Mouse (Mus musculus): ENCODE measurements around the gene Ptn.

DNA sequence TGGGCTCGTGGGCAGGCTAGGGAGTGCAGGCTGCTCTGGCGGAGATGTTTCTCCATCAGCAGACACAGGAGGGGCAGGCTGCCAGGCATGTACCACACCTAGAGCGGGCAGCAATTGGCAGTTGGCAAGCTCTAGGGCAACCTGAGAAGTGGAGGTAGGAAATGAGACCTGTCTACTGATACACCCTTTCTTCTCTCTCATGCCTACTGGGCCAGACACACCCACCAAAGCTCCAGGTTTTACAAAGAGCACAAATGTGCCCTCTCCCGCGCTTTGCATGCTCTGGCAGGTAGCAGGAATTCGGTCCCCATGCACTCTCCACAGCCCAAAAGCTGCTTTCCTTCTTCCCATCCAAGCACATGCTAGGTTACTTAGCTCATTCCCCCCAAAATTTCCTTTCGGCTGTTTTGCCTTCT lies 701 bp downstream of the Ptn start:
- TF ChIP-seq CTCF (IDR thresholded peaks at IDR 0.05; ENCODE audit: low read depth, low read length): no peak
- TF ChIP-seq POLR2A (IDR thresholded peaks at IDR 0.05; ENCODE audit: insufficient read depth, low read length): no peak
- no peak for TF ChIP-seq EP300 (IDR thresholded peaks at IDR 0.05; ENCODE audit: insufficient read depth, low read depth, low read length)
